Mouse (Mus musculus): ENCODE results near the gene Arf6. TPM values are rescaled to one million over a fixed set of nuclear protein-coding genes. Genes with fewer than 3 reads are reported as not detected.

The Arf6 gene
- 51.6 and 54.5 TPM in 2 replicates for polyA plus RNA-seq (2014; fragmentation: Nextera tagmentation; extraction: Ambion mirVana)

DNA sequence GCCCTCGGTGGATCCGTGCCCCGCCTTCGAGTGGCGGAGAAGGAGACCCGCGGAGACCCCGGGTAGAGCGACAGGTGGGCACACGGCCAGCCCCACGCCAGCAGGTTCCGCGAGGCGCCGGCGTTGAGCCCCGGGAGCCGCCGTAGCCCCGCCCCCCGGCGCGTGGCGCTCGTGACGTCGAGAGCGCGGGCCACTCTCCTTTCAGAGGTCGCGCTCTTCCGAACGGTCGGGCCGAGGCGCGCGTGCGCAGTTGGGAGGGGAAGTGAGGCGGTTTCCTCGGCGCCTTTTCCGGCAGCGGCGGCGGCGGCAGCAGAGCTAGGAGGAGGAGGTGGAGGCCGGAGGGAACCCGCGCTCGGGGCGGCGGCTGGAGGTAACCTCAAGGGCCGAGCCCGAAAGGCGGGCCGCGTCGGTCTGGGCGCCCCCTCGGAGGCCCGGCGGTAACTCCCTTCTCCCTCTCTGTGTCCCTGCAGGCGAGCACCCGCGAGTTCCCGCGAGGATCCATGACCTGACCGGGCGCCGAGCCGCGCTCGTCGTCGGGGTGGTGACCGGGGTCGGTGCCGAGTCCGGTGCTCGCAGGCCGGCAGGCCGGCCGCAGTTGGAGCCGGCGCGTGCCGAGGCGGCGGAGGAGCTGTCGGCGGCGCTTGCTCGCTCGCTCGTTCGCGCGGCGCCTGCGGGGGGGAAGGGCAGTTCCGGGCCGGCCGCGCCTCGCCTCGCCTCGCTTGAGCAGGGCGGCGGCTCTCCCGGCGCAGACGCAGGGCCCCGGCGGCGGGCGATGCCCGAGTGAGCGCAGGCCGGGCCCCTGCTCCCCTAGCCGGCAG is at the start of gene Arf6, which contains the start of gene Gm9887:
Gene Arf6 (plus strand): TSS at position 297 of the 818 bp plus-strand sequence.
Gene Gm9887 (minus strand): TSS at position 605 of the 818 bp plus-strand sequence.
- H3K36me3 ChIP-seq (ENCODE audit: control insufficient read depth, insufficient read depth, low read length) = 0 out of 2 replicates have a peak, but pooled peaks cover 4% of the 10 kb centered on the region
- peaks cover 6% of the 10 kb centered on the region for H3K4me1 ChIP-seq (ENCODE audit: control insufficient read depth, insufficient read depth, low read length)
- peak within 1 kb of the TSS; percentile 87 for H3K9ac ChIP-seq (ENCODE audit: low read length)
- no peaks in the 10 kb centered on the region for H3K27me3 ChIP-seq (ENCODE audit: control insufficient read depth, insufficient read depth, low read length)
- no peaks in the 10 kb centered on the region for H3K9me3 ChIP-seq (ENCODE audit: control insufficient read depth, low read length)
- H3K4me2 ChIP-seq (ENCODE audit: low read depth, severe bottlenecking) = peak within 1 kb of the TSS; percentile 77
- ATAC-seq (ENCODE audit: insufficient number of reproducible peaks, low FRiP score, low TSS enrichment, low read depth) (peak; percentile 95), DNase-seq (ENCODE audit: low spot score) (peak; percentile 98)
- peak within 1 kb of the TSS; percentile 88 for H3K27ac ChIP-seq (replicated peaks; ENCODE audit: low read depth, low read length)
- H3K4me3 ChIP-seq (ENCODE audit: low read depth, low read length) = peak within 1 kb of the TSS; percentile 84
- 0% methylated on average over 80 of the region's 121 CpGs for WGBS

DNA sequence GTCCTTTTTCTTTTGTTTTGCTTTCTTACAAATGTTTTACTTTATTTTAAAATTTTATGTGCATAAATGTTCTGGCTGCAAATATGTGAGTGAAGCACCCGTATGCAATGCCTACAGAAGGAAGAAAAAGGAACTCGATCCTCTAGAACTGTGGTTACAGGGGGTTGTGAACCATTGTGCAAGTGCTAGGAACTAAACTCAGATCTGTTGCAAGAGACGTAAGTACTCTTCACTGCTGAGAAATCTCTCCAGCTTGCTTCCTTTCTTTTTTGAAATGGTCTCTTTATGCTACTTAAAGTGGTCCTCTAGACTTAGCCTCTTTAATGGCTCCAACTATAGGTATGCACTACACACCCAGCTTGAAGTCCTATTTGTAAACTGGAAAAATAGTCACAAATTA is 40.8 kb upstream of the Arf6 start:
- WGBS = 97% methylated on average over 3 of the region's 3 CpGs
- DNase-seq (ENCODE audit: low spot score) (no peak), ATAC-seq (ENCODE audit: insufficient number of reproducible peaks, low FRiP score, low TSS enrichment, low read depth) (no peak)
- H3K4me2 ChIP-seq (ENCODE audit: low read depth, severe bottlenecking) = no peak overlapping the region
- peaks cover 6% of the 10 kb centered on the region for H3K36me3 ChIP-seq (ENCODE audit: control insufficient read depth, insufficient read depth, low read length)
- no peaks in the 10 kb centered on the region for H3K4me1 ChIP-seq (ENCODE audit: control insufficient read depth, insufficient read depth, low read length)
- no peak overlapping the region for H3K27ac ChIP-seq (replicated peaks; ENCODE audit: low read depth, low read length)
- no peaks in the 10 kb centered on the region for H3K27me3 ChIP-seq (ENCODE audit: control insufficient read depth, insufficient read depth, low read length)
- no peak overlapping the region for H3K9ac ChIP-seq (ENCODE audit: low read length)
- no peak overlapping the region for H3K4me3 ChIP-seq (ENCODE audit: low read depth, low read length)
- H3K9me3 ChIP-seq (ENCODE audit: control insufficient read depth, low read length) = no peaks in the 10 kb centered on the region

DNA sequence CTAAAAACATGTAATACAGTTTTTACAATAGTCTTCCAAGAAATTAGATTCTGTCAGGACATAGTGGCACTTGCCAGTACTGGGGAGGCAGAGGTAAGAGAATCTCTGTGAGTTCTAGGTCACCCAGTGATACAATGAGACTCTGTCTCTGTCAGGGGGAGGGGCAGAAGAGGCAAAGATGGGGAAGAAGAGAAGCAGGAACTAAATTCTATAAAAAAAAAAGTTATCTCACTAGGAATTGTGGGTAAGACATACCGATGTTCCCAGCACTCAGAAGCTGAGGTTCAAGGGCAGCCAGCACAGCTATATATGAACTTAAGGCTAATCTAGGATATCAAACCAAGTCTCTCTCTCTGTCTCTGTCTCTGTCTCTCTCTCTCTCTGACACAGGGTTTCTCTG is 39.8 kb upstream of the Arf6 start:
- Histone ChIP-seq H3K4me3 (ENCODE audit: low read depth, low read length) (no peak overlapping the region), H3K4me2 (ENCODE audit: low read depth, severe bottlenecking) (no peak overlapping the region), H3K36me3 (ENCODE audit: control insufficient read depth, insufficient read depth, low read length) (peaks cover 6% of the 10 kb centered on the region), H3K27me3 (ENCODE audit: control insufficient read depth, insufficient read depth, low read length) (no peaks in the 10 kb centered on the region), H3K9ac (ENCODE audit: low read length) (no peak overlapping the region), H3K27ac (replicated peaks; ENCODE audit: low read depth, low read length) (no peak overlapping the region), H3K4me1 (ENCODE audit: control insufficient read depth, insufficient read depth, low read length) (no peaks in the 10 kb centered on the region), H3K9me3 (ENCODE audit: control insufficient read depth, low read length) (no peaks in the 10 kb centered on the region)
- DNase-seq (ENCODE audit: low spot score) (no peak), ATAC-seq (ENCODE audit: insufficient number of reproducible peaks, low FRiP score, low TSS enrichment, low read depth) (no peak)
- 96% methylated on average over 1 of the region's 1 CpGs for WGBS

DNA sequence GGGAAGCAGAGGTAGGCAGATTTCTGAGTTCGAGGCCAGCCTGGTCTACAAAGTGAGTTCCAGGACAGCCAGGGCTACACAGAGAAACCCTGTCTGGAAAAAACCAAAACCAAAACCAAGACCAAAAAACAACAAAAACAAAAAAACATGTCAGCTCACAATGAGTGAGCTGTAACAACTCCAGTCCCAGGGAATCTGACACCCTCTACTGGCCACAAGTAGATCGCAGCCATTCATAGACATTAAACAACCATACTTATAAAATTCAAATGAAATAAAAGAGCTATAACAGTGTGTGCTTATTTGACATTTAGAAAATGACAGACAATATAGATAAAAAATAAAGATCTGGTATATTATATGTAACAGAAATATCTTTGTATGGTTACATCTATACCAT is 38.4 kb upstream of the Arf6 start:
- no peak overlapping the region for H3K9ac ChIP-seq (ENCODE audit: low read length)

DNA sequence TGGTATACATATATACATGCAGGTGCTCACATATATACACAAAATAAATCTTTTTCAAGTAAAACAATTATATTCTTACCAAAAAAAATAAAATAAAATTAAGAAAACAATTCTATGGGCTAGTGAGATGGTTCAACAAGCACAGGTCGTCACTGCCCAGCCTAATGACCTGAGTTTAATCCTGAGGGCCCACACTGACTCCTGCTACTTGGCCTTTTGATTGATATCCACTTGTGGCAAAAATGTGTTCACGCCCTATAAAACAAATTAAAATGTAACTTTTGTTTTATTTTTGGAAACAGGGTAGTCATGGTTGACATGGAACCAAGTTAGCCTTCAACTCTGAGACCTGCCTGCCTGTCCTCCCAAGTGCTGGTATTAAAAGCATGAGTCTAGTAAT is 22.0 kb upstream of the Arf6 start:
- ATAC-seq (ENCODE audit: insufficient number of reproducible peaks, low FRiP score, low TSS enrichment, low read depth) = no peak
- WGBS = 84% methylated on average over 2 of the region's 2 CpGs
- Histone ChIP-seq H3K4me2 (ENCODE audit: low read depth, severe bottlenecking) (no peak overlapping the region), H3K27ac (replicated peaks; ENCODE audit: low read depth, low read length) (no peak overlapping the region), H3K4me3 (ENCODE audit: low read depth, low read length) (no peak overlapping the region), H3K36me3 (ENCODE audit: control insufficient read depth, insufficient read depth, low read length) (peaks cover 25% of the 10 kb centered on the region; the same call in 1 of the 2 replicates), H3K27me3 (ENCODE audit: control insufficient read depth, insufficient read depth, low read length) (no peaks in the 10 kb centered on the region), H3K4me1 (ENCODE audit: control insufficient read depth, insufficient read depth, low read length) (no peaks in the 10 kb centered on the region), H3K9ac (ENCODE audit: low read length) (no peak overlapping the region), H3K9me3 (ENCODE audit: control insufficient read depth, low read length) (no peaks in the 10 kb centered on the region)
- no peak for DNase-seq (ENCODE audit: low spot score)

More for the DNA sequence above, 38.4 kb upstream of the Arf6 start:
- no peak overlapping the region for H3K4me3 ChIP-seq (ENCODE audit: low read depth, low read length)
- H3K27ac ChIP-seq (replicated peaks; ENCODE audit: low read depth, low read length) = no peak overlapping the region
- 81% methylated on average over 2 of the region's 2 CpGs for WGBS
- no peaks in the 10 kb centered on the region for H3K9me3 ChIP-seq (ENCODE audit: control insufficient read depth, low read length)
- ATAC-seq (ENCODE audit: insufficient number of reproducible peaks, low FRiP score, low TSS enrichment, low read depth) = no peak
- peaks cover 6% of the 10 kb centered on the region for H3K36me3 ChIP-seq (ENCODE audit: control insufficient read depth, insufficient read depth, low read length)
- no peak for DNase-seq (ENCODE audit: low spot score)
- H3K27me3 ChIP-seq (ENCODE audit: control insufficient read depth, insufficient read depth, low read length) = no peaks in the 10 kb centered on the region
- no peaks in the 10 kb centered on the region for H3K4me1 ChIP-seq (ENCODE audit: control insufficient read depth, insufficient read depth, low read length)
- no peak overlapping the region for H3K4me2 ChIP-seq (ENCODE audit: low read depth, severe bottlenecking)

DNA sequence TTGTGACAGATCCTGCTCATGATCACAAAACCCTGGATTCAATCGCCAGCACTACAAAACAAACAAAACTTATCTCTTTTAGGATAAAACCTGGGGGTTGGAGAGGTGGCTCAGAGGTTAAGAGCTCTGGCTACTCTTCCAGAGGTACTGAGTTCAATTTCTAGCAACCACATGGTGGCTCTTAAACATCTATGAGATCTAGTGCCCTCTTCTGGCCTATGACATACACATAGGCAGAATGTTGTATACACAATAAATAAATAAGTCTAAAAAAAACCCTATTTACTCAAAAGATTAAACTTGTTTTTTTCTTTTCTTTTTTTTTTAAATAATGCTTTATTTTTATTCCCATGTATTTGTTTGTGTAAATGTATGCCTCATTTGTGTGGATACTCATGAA is 20.3 kb upstream of the Arf6 start:
- Histone ChIP-seq H3K9me3 (ENCODE audit: control insufficient read depth, low read length) (no peaks in the 10 kb centered on the region), H3K9ac (ENCODE audit: low read length) (no peak overlapping the region), H3K4me3 (ENCODE audit: low read depth, low read length) (no peak overlapping the region), H3K27ac (replicated peaks; ENCODE audit: low read depth, low read length) (no peak overlapping the region), H3K36me3 (ENCODE audit: control insufficient read depth, insufficient read depth, low read length) (peaks cover 20% of the 10 kb centered on the region; the same call in 1 of the 2 replicates), H3K4me1 (ENCODE audit: control insufficient read depth, insufficient read depth, low read length) (no peaks in the 10 kb centered on the region), H3K27me3 (ENCODE audit: control insufficient read depth, insufficient read depth, low read length) (no peaks in the 10 kb centered on the region), H3K4me2 (ENCODE audit: low read depth, severe bottlenecking) (no peak overlapping the region)
- DNase-seq (ENCODE audit: low spot score) (no peak), ATAC-seq (ENCODE audit: insufficient number of reproducible peaks, low FRiP score, low TSS enrichment, low read depth) (no peak)
- 93% methylated on average over 1 of the region's 1 CpGs for WGBS

DNA sequence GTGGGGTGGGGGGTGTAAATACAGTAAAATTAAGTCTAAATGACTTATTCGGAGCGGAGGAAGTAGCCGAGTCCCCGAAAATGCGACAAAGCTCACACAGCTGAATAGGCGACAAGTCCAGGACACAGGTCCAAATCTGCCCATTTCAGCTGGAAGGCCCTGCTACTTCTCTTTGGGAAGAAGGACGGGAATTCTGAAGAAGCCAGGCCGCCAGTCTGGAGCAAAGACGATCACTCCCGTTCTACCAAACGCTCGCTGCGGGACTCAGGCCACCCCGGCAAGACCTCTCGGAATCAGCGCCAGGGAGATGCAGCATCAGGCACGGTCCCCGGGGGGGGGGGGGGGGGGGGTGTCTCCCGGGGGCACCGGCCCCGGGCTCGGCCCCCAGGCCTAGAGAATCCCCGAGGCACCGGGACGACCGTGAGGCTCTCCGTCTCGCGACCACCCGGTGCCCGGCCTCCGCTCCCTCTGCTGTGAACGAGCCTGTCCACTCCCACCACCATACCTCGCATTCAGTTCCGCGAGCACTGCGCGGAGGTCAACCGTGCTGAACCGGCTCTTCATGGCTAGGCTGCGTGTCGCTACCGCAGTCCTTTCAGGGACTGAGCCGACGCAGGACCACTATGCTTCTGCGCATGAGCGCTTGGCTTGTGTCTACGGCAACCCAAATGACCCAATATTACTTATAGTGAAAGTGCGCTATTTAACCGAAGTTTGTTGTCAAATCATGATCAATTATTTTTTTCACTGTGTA is 15.2 kb upstream of the Arf6 start, which contains the start of gene Nemf:
Gene Nemf (minus strand): TSS at position 620 of the 754 bp plus-strand sequence.
- Histone ChIP-seq H3K9me3 (ENCODE audit: control insufficient read depth, low read length) (no peaks in the 10 kb centered on the region), H3K27ac (replicated peaks; ENCODE audit: low read depth, low read length) (no peak within 1 kb of the TSS), H3K36me3 (ENCODE audit: control insufficient read depth, insufficient read depth, low read length) (peaks cover 6% of the 10 kb centered on the region; the same call in 1 of the 2 replicates), H3K4me2 (ENCODE audit: low read depth, severe bottlenecking) (peak within 1 kb of the TSS; percentile 51), H3K4me1 (ENCODE audit: control insufficient read depth, insufficient read depth, low read length) (no peaks in the 10 kb centered on the region), H3K9ac (ENCODE audit: low read length) (peak within 1 kb of the TSS; percentile 81), H3K27me3 (ENCODE audit: control insufficient read depth, insufficient read depth, low read length) (no peaks in the 10 kb centered on the region), H3K4me3 (ENCODE audit: low read depth, low read length) (peak within 1 kb of the TSS; percentile 85)
- peak; percentile 60; the same call in 1 of the 2 replicates for ATAC-seq (ENCODE audit: insufficient number of reproducible peaks, low FRiP score, low TSS enrichment, low read depth)
- WGBS = 1% methylated on average over 47 of the region's 50 CpGs
- DNase-seq (ENCODE audit: low spot score) = peak; percentile 82

DNA sequence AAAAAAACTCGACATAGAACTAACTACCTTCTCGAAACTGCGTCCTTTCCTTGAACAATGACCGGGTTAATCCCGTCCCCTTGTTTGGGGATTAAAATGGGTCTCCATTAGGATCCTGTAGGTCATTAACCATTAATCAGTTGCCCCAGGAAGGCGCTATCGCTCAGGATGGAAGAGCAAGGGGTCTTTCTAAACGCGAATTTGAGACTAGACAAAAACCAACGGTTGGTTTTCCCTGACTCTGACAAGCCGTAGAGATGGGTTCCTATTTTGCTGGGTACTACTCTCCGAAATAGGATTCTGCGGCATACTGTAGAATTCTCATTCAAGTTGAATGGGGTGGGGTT is 14.7 kb upstream of the Arf6 start:
- no peaks in the 10 kb centered on the region for H3K27me3 ChIP-seq (ENCODE audit: control insufficient read depth, insufficient read depth, low read length)
- 6% methylated on average over 13 of the region's 13 CpGs for WGBS
- peak overlapping the region; percentile 85 for H3K4me3 ChIP-seq (ENCODE audit: low read depth, low read length)
- H3K27ac ChIP-seq (replicated peaks; ENCODE audit: low read depth, low read length) = no peak overlapping the region
- DNase-seq (ENCODE audit: low spot score) = no peak
- no peaks in the 10 kb centered on the region for H3K9me3 ChIP-seq (ENCODE audit: control insufficient read depth, low read length)
- peak overlapping the region; percentile 81 for H3K9ac ChIP-seq (ENCODE audit: low read length)
- peaks cover 6% of the 10 kb centered on the region; the same call in 1 of the 2 replicates for H3K36me3 ChIP-seq (ENCODE audit: control insufficient read depth, insufficient read depth, low read length)
- H3K4me2 ChIP-seq (ENCODE audit: low read depth, severe bottlenecking) = peak overlapping the region; percentile 51
- no peaks in the 10 kb centered on the region; the same call in 1 of the 2 replicates for H3K4me1 ChIP-seq (ENCODE audit: control insufficient read depth, insufficient read depth, low read length)
- ATAC-seq (ENCODE audit: insufficient number of reproducible peaks, low FRiP score, low TSS enrichment, low read depth) = no peak
